Mouse (Mus musculus) adrenal gland, postnatal 10 days (tissue): ENCODE results near the gene Bmt2. TPM values are rescaled to one million over a fixed set of nuclear protein-coding genes. Genes with fewer than 3 reads are reported as not detected.

Experiments
- DNase-seq: peaks from one replicate; pipeline ENCODE4 v3.0.0; 2021; ENCODE audit warnings: mixed read lengths
- total RNA-seq, 2 experiments: library from RNA; stranded (reverse); gene quantifications; 2 replicates each; pipeline ENCODE4 v1.2.3; 2021

Gene Bmt2
- total RNA-seq, 2 experiments from 2014 or later = 10.4 to 12.3 TPM

GRCm38 (mm10) chr6:13617110-13617509 lies 60.7 kb downstream of the Bmt2 start:
- DNase-seq = no peak

- DNase-seq = no peak
These were observed 63.2 kb downstream of the Bmt2 start for GRCm38 (mm10) chr6:13614568-13614967.

- no peak for DNase-seq
These were observed 64.1 kb downstream of the Bmt2 start for GRCm38 (mm10) chr6:13613671-13614070.

GRCm38 (mm10) chr6:13610869-13611268 lies 66.9 kb downstream of the Bmt2 start:
- DNase-seq = no peak

- no peak for DNase-seq
These were observed 68.2 kb downstream of the Bmt2 start for GRCm38 (mm10) chr6:13609353-13610140.

DNA sequence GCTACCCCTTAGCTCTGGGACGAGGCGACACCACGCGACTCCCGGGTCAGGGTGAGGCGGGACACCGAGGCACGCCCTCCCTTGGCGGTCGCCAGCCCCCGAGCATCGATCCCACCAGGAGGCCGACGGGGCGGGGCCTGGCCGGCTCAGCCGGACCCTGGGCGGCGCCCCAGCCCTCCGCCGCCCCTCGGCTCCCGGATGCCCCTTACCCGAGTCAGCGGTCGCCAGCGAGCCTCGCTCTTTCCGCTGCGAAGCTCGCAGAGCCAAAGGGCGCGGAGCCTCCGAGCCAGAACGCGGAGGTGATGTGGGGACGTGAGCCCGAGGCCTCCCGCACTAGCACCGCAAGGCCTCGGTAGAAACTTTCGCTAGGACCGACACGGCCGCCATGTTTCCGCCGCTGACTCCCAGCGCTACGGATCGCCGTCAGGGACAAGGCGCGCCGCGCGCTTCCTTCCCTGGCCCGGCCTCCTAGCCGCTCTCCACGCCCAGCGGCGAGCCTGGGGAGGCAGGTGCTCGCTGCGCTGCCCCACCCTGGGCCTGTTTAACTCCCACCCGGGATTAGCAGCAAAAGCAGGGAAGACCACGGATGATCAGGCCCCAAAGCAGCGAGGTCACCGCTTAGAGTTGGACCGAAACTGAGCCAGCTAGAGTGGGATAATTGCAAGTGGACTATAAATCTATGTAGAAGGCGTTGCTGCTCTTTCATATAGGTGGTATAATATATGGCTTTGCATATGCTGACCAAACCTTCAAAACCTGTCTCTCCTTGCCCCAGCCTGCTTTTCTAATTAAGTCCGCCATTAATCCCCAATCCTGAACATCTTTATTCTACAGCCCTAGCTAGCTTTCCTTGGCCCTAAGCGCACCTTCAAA lies 69.9 kb downstream of the Bmt2 start, which contains the start of gene Tmem168:
Gene Tmem168, minus strand, starts transcription at position 480 of the 873 bp plus-strand sequence.
- peak; percentile 96 for DNase-seq

GRCm38 (mm10) chr6:13606921-13607620 lies 70.7 kb downstream of the Bmt2 start:
- DNase-seq = no peak

DNA sequence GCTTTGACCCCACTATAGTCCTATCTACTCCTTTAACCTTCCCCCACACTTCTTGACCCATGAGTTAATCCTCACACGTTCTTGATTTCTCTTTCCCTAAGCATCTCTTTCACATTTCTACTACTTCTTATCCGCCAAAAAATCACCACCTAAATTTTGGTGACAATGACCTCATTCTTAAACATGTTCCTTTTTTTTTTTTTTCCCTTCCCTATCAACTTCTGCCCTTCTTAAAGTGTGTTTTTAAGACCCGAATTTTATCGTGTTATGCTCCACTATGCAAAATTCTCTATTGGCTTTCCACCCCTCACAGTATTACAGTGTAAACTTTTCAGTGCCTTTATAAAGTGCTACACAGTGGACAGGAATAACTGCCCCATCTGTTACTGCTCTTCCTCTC lies 71.4 kb downstream of the Bmt2 start:
- DNase-seq = no peak

- DNase-seq = no peak
These were observed 74.6 kb downstream of the Bmt2 start for GRCm38 (mm10) chr6:13603134-13603533.

- peak; percentile 19 for DNase-seq
These were observed 76.2 kb downstream of the Bmt2 start for GRCm38 (mm10) chr6:13601587-13601986.

DNA sequence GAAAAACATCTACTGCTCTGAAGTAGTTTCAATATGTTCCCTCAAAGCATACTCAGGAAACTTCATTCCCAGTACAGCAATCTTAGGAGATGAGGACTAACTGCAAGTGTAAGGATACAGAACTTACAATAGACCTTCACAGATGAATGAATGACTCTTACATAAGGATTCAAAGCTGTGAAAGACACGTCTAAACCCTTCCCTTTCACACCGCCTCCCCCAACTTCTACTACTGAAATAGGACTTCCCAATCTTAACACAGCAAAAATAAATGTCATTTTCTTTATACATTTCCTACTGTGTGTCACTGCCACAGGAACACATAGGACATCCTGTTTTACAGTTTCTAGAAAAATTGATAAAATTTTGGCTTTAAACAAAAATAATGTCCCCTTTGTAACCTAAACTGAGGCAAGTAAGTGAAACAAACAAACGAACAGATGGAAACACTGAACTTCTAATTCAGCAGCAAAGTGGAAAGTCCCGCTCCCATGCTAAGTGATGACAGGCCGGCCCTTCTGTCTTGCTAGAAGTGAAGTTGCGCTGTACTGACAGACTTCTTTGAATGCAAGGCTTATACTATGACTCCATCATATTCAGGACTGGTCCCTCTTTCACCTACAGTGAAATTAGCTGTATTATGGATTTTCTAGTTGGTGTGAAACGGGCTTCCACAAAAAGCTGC lies 79.4 kb downstream of the Bmt2 start:
- DNase-seq = no peak

GRCm38 (mm10) chr6:13592729-13593345 lies 84.9 kb downstream of the Bmt2 start:
- no peak for DNase-seq

GRCm38 (mm10) chr6:13586560-13586959 lies 91.2 kb downstream of the Bmt2 start:
- no peak for DNase-seq

DNA sequence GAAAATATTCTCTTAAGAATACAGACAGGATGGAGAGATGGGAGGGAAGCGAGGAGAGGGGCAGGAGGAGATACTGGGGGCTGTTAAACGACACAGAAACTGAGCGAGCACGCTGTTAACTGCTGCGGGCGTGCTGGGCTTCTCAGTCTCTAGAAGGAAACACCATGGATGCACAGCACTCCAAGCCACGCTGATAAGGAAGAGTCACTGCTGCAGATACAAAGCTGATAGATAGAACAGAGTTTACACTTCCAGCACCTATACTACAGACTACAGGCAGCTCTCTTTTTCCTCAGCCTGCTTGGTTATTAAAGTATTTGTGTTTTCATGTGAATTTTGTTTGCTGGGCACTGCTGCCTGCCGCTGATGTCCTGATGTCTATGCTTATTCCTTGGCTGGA lies 91.6 kb downstream of the Bmt2 start:
- DNase-seq = no peak

DNA sequence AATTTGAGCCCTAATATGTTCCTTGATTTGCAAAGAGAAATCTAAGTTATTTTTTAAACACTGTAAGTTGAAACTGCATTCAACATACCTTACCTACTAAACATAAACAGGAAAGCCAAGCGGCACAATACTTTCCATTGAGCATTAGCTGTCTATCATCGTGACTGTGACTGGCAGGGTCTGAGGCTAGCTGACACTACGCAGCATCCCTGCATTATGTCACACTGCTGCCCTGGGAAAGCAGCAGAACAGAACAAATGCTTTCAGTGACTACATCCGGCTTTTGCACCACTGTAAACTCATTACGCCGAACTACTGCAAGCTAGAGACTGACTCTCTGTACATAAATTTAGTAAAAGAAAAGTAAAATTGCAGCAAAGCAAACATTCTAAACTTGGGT lies 93.0 kb downstream of the Bmt2 start:
- DNase-seq = no peak

DNA sequence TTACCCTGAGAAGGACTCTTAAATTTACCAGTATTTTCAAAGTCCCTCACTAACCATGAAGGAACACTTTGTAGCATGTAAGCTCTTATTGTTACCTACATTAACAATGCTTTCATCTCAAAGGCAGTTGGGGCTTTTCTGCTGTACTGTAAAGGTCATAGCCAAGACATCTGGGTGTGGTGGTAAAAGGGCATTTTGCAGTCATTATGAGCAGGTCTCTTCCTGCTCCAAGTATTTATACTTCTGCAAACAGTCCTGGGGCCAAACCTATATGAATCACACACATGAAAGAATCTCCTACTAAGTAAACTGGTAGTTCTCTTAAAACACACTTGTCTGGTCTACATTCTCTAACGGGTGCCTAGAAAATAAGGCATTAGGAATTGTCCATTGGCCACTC lies 95.7 kb downstream of the Bmt2 start:
- DNase-seq = no peak

Other genes starting within 250 kb of the Bmt2 start
- gene Tmem168, start 69.9 kb downstream of the Bmt2 start, total RNA-seq = 10 to 100 TPM; 23.9 to 24.0 TPM
- 1 to 10 TPM; 1.2 to 2.2 TPM for gene Gpr85, start 162.0 kb upstream of the Bmt2 start, total RNA-seq
- gene 2610001J05Rik, start 193.6 kb upstream of the Bmt2 start, total RNA-seq = 10 to 100 TPM; 38.2 to 45.3 TPM